Mouse (Mus musculus) ES-Bruce4 (cell line): ENCODE measurements around the gene Xpot.
A peak's percentile ranks its signal among the peaks of the same experiment; 100 is the strongest.

Source experiments
- CTCF ChIP-seq: IDR thresholded peaks from one replicate; pipeline ENCODE4 v1.8.1; 2011; ENCODE audit warnings: low read depth, low read length
- POLR2A ChIP-seq: IDR thresholded peaks from one replicate; pipeline ENCODE4 v1.8.1; 2011; ENCODE audit warnings: low read length; ENCODE audit not compliant: insufficient read depth

GRCm38 (mm10) chr10:121604632-121605344, 21.3 kb downstream of the Xpot start:
- TF ChIP-seq CTCF = peak; percentile 43
- no peak for TF ChIP-seq POLR2A
